Mouse (Mus musculus) liver, embryonic 14.5 days (tissue): ENCODE measurements around the gene Olfr1410.

ENCODE experiments used
- CTCF ChIP-seq: IDR thresholded peaks from 2 replicates; pipeline ENCODE4 v1.5.1; 2016; ENCODE audit warnings: antibody characterized with exemption, low read depth, control low read depth
- EP300 ChIP-seq: IDR thresholded peaks from 2 replicates; pipeline ENCODE4 v1.6.1; 2016; ENCODE audit warnings: antibody characterized with exemption, low read depth

DNA sequence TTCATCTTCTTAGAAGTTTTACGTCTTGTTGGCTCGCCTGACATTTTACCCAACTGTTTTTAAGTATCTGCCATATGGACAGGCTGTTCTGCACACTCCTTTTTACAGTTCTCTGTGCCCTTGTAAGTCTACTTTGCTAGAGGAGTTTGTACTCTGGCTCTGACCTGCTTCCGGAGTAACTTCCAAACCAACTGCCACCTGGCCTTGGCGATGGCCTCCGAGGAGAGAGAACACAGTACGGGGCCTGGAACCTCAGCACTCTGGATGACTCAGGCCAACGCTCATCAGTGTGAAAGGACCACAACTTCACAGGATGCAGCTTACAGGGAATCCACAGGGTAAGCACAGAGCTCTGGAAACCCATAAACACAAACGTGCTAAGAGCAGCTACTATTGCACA is 28.1 kb downstream of the Olfr1410 start:
- TF ChIP-seq CTCF (no peak), EP300 (no peak)
